In the genomic region with DNA sequence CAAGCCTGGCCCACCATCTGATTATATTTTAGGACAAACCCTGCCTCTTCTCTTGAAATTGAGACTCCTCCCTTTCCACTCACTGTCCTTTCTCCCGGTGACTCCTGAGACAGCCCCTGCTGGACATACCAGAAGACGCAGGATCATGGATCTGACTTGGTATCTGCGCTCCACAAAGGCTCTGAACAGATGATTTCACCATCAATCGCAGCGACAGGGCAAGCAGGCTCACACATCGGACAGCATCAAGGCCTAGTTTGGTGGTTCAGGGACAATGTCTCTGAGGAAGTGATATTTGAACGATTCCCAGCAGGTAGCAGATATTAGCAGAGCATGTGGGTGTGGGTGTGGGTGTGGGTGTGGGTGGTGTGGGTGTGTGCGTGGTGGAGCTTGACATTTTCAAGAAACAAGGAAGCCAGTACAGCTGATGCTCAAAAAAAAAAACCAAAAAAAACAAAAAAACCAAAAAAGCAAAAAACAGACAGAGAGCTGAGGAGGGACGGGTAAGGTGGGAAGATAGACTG, we compare ENCODE assay signal across 24 mouse cellular contexts. TPM values are rescaled to one million over a fixed set of nuclear protein-coding genes. Genes with fewer than 3 reads are reported as not detected.
DNase-seq lines count a peak whose midpoint lies in the region; ATAC-seq and TF ChIP-seq lines count a peak whose summit lies in the region.
"Had no signal": no experiment of that assay in that cellular context is flagged by ENCODE, and none has a peak within 500 bp of the region (broad histone marks: within the 10 kb centered on the region; RNA-seq: fewer than 3 reads in every experiment).

No protein-coding gene starts in this region.

- WGBS in hindbrain, postnatal 0 days = 77% methylated on average over 9 of the region's 9 CpGs
- WGBS in hindbrain, embryonic 16.5 days = 74% methylated on average over 9 of the region's 9 CpGs
- WGBS in midbrain, postnatal 0 days = 83% methylated on average over 9 of the region's 9 CpGs
- WGBS in midbrain, embryonic 10.5 days = 83% methylated on average over 9 of the region's 9 CpGs
- WGBS in heart, embryonic 12.5 days = 69% methylated on average over 9 of the region's 9 CpGs

- intact Hi-C loops in heart, postnatal 36 days (cut with DNase I) = no loop called here

- 0 out of 2 replicates have a peak, but pooled peaks have one; percentile 20 for TF ChIP-seq CTCF in hindbrain, postnatal 0 days (IDR thresholded peaks at IDR 0.05; ENCODE audit: low read depth)
- TF ChIP-seq CTCF in midbrain, postnatal 0 days (IDR thresholded peaks at IDR 0.05) = 0 out of 2 replicates have a peak, but pooled peaks have one; percentile 13
- peak; percentile 22 for TF ChIP-seq CTCF in Patski (IDR thresholded peaks at IDR 0.05)

- no peak overlapping the region for H3K27ac ChIP-seq in hindbrain, postnatal 0 days
- H3K27ac ChIP-seq in hindbrain, embryonic 16.5 days (ENCODE audit: low read depth, low read length) = no peak overlapping the region
- H3K27ac ChIP-seq in midbrain, postnatal 0 days (ENCODE audit: low read depth, low read length) = no peak overlapping the region
- H3K27ac ChIP-seq in midbrain, embryonic 10.5 days (replicated peaks) = no peak overlapping the region
- no peak overlapping the region for H3K27ac ChIP-seq in heart, embryonic 12.5 days (ENCODE audit: poor library complexity, severe bottlenecking)
- H3K27ac ChIP-seq: embryonic facial prominence, embryonic 13.5 days; forebrain, embryonic 15.5 days; heart, embryonic 10.5 days; hindbrain, embryonic 13.5 days; limb, embryonic 15.5 days; liver, embryonic 15.5 days; neural tube, embryonic 13.5 days; stomach, embryonic 15.5 days had no signal

- POLR2A ChIA-PET in Patski (lab: Charles Lee) = interaction anchor here (0.6 kb wide), 1 partner anchor 20 kb away, joined by 3 read pairs; no protein-coding TSS in a partner anchor

- CTCF ChIA-PET in Patski (lab: Charles Lee) = interaction anchor here (1.4 to 1.6 kb wide), 2 partner anchors 10 to 314 kb away, joined by 3 to 5 read pairs; no protein-coding TSS in a partner anchor

- H3K4me2 ChIP-seq in hindbrain, postnatal 0 days (ENCODE audit: low read depth, low read length) = no peak overlapping the region
- no peak overlapping the region for H3K4me2 ChIP-seq in hindbrain, embryonic 16.5 days (ENCODE audit: low read length)
- H3K4me2 ChIP-seq in midbrain, postnatal 0 days (ENCODE audit: low read depth, low read length, poor library complexity, severe bottlenecking) = no peak overlapping the region
- no peak overlapping the region for H3K4me2 ChIP-seq in heart, embryonic 12.5 days
- H3K4me2 ChIP-seq: embryonic facial prominence, embryonic 13.5 days; forebrain, embryonic 15.5 days; hindbrain, embryonic 13.5 days; limb, embryonic 15.5 days; liver, embryonic 15.5 days; midbrain, embryonic 11.5 days; neural tube, embryonic 13.5 days; stomach, embryonic 15.5 days had no signal

- in situ Hi-C loops in Patski (cut with MboI; ENCODE audit: low pct_unique_long_range_greater_than_20kb) = loop anchor here (10.0 kb wide), 2 partner anchors 306 to 656 kb away; no protein-coding TSS in a partner anchor

- H3K4me1 ChIP-seq in hindbrain, postnatal 0 days (ENCODE audit: insufficient read depth, low read length) = no peaks in the 10 kb centered on the region
- no peaks in the 10 kb centered on the region for H3K4me1 ChIP-seq in hindbrain, embryonic 16.5 days (ENCODE audit: control insufficient read depth, insufficient read depth, low read depth, low read length)
- H3K4me1 ChIP-seq in midbrain, postnatal 0 days (ENCODE audit: insufficient read depth, low read length) = no peaks in the 10 kb centered on the region
- H3K4me1 ChIP-seq in midbrain, embryonic 10.5 days = no peaks in the 10 kb centered on the region
- H3K4me1 ChIP-seq in heart, embryonic 12.5 days (replicated peaks) = no peaks in the 10 kb centered on the region
- H3K4me1 ChIP-seq: embryonic facial prominence, embryonic 13.5 days; forebrain, embryonic 15.5 days; heart, embryonic 10.5 days; hindbrain, embryonic 13.5 days; limb, embryonic 15.5 days; liver, embryonic 15.5 days; neural tube, embryonic 13.5 days; stomach, embryonic 15.5 days had no signal

- no peaks in the 10 kb centered on the region for H3K9me3 ChIP-seq in hindbrain, postnatal 0 days (ENCODE audit: low read length)
- H3K9me3 ChIP-seq in hindbrain, embryonic 16.5 days (ENCODE audit: control insufficient read depth, low read length) = no peaks in the 10 kb centered on the region
- H3K9me3 ChIP-seq in midbrain, postnatal 0 days (ENCODE audit: low read length) = no peaks in the 10 kb centered on the region
- H3K9me3 ChIP-seq in midbrain, embryonic 10.5 days (replicated peaks) = no peaks in the 10 kb centered on the region
- H3K9me3 ChIP-seq in heart, embryonic 12.5 days (replicated peaks) = peaks cover 6% of the 10 kb centered on the region; the same call in 1 of the 2 replicates
- H3K9me3 ChIP-seq: embryonic facial prominence, embryonic 13.5 days; forebrain, embryonic 15.5 days; heart, embryonic 10.5 days; hindbrain, embryonic 13.5 days; limb, embryonic 15.5 days; liver, embryonic 15.5 days; neural tube, embryonic 13.5 days; stomach, embryonic 15.5 days had no signal

- H3K27me3 ChIP-seq in hindbrain, postnatal 0 days (ENCODE audit: insufficient read depth, low read length) = no peaks in the 10 kb centered on the region
- no peaks in the 10 kb centered on the region for H3K27me3 ChIP-seq in hindbrain, embryonic 16.5 days (replicated peaks; ENCODE audit: control insufficient read depth, insufficient read depth, low read length)
- H3K27me3 ChIP-seq in midbrain, postnatal 0 days (ENCODE audit: insufficient read depth, low read length) = no peaks in the 10 kb centered on the region
- no peaks in the 10 kb centered on the region for H3K27me3 ChIP-seq in midbrain, embryonic 10.5 days (ENCODE audit: low read depth, poor library complexity, severe bottlenecking)
- H3K27me3 ChIP-seq in Patski = no peaks in the 10 kb centered on the region
- no peaks in the 10 kb centered on the region; the same call in 1 of the 2 replicates for H3K27me3 ChIP-seq in heart, embryonic 12.5 days (replicated peaks)
- H3K27me3 ChIP-seq: embryonic facial prominence, embryonic 13.5 days; forebrain, embryonic 15.5 days; hindbrain, embryonic 13.5 days; limb, embryonic 15.5 days; liver, embryonic 15.5 days; neural tube, embryonic 13.5 days; stomach, embryonic 15.5 days had no signal

- no peak for ATAC-seq in hindbrain, postnatal 0 days
- ATAC-seq in hindbrain, embryonic 16.5 days = no peak
- ATAC-seq in midbrain, postnatal 0 days (ENCODE audit: low FRiP score) = no peak
- no peak for ATAC-seq in Patski
- no peak for ATAC-seq in heart, embryonic 12.5 days (ENCODE audit: insufficient number of reproducible peaks, low FRiP score)
- ATAC-seq: forebrain, embryonic 15.5 days; intestine, embryonic 16.5 days had no signal

- no peak overlapping the region for H3K9ac ChIP-seq in hindbrain, postnatal 0 days (replicated peaks; ENCODE audit: low read length)
- no peak overlapping the region for H3K9ac ChIP-seq in hindbrain, embryonic 16.5 days (ENCODE audit: low read depth, low read length)
- no peak overlapping the region for H3K9ac ChIP-seq in midbrain, postnatal 0 days (replicated peaks; ENCODE audit: low read length, poor library complexity, severe bottlenecking)
- H3K9ac ChIP-seq in heart, embryonic 12.5 days = no peak overlapping the region
- H3K9ac ChIP-seq: embryonic facial prominence, embryonic 13.5 days; forebrain, embryonic 15.5 days; hindbrain, embryonic 13.5 days; limb, embryonic 15.5 days; liver, embryonic 15.5 days; neural tube, embryonic 13.5 days; stomach, embryonic 15.5 days had no signal

- no peaks in the 10 kb centered on the region for H3K36me3 ChIP-seq in hindbrain, postnatal 0 days (ENCODE audit: insufficient read depth, low read length)
- H3K36me3 ChIP-seq in hindbrain, embryonic 16.5 days (ENCODE audit: control insufficient read depth, insufficient read depth, low read length) = no peaks in the 10 kb centered on the region
- no peaks in the 10 kb centered on the region for H3K36me3 ChIP-seq in midbrain, postnatal 0 days (ENCODE audit: insufficient read depth, low read length)
- H3K36me3 ChIP-seq in midbrain, embryonic 10.5 days = no peaks in the 10 kb centered on the region
- no peaks in the 10 kb centered on the region for H3K36me3 ChIP-seq in heart, embryonic 12.5 days
- H3K36me3 ChIP-seq: embryonic facial prominence, embryonic 13.5 days; forebrain, embryonic 15.5 days; heart, embryonic 10.5 days; hindbrain, embryonic 13.5 days; limb, embryonic 15.5 days; liver, embryonic 15.5 days; neural tube, embryonic 13.5 days; stomach, embryonic 15.5 days had no signal

- no peak for DNase-seq in hindbrain, postnatal 0 days (ENCODE audit: low spot score)
- DNase-seq in midbrain, postnatal 0 days (ENCODE audit: low spot score) = no peak
- no peak for DNase-seq in midbrain, embryonic 10.5 days (ENCODE audit: low spot score)
- DNase-seq in Patski (ENCODE audit: low read depth, low spot score) = no peak
- DNase-seq in heart, postnatal 36 days = no peak
- DNase-seq: cerebellum, adult 2 months; gastrocnemius, postnatal 36 days; heart, postnatal 10 days; kidney, postnatal 10 days; right cerebral cortex, adult 18-20 months; thymus, adult 18-20 months; thymus, postnatal 4 days had no signal

- H3K4me3 ChIP-seq in hindbrain, postnatal 0 days (ENCODE audit: low read length) = no peak overlapping the region
- no peak overlapping the region for H3K4me3 ChIP-seq in hindbrain, embryonic 16.5 days (ENCODE audit: low read length)
- no peak overlapping the region for H3K4me3 ChIP-seq in midbrain, postnatal 0 days (ENCODE audit: low read depth, low read length)
- H3K4me3 ChIP-seq in midbrain, embryonic 10.5 days = no peak overlapping the region
- H3K4me3 ChIP-seq in heart, embryonic 12.5 days = no peak overlapping the region
- H3K4me3 ChIP-seq: embryonic facial prominence, embryonic 13.5 days; forebrain, embryonic 15.5 days; heart, embryonic 10.5 days; hindbrain, embryonic 13.5 days; limb, embryonic 15.5 days; liver, embryonic 15.5 days; neural tube, embryonic 13.5 days; stomach, embryonic 15.5 days had no signal

RNA-seq across cellular contexts. Expression of gene Arl8b, which starts 51.7 kb away (rescaled TPM):
- 59.6 and 71.8 TPM in 2 replicates for total RNA-seq in hindbrain, postnatal 0 days (2014; rRNA removed)
- 102 and 104 TPM in 2 replicates for polyA plus RNA-seq in hindbrain, postnatal 0 days (2015; fragmentation: Nextera tagmentation; extraction: Ambion mirVana)
- 108 and 113 TPM in 2 replicates for polyA plus RNA-seq in hindbrain, embryonic 16.5 days (2015; fragmentation: Nextera tagmentation; extraction: Ambion mirVana)
- total RNA-seq in midbrain, postnatal 0 days (2014; rRNA removed) = 73.1 and 73.9 TPM in 2 replicates
- polyA plus RNA-seq in midbrain, postnatal 0 days (2015; fragmentation: Nextera tagmentation; extraction: Ambion mirVana) = 89.6 and 105 TPM in 2 replicates
- 67.4 and 69.2 TPM in 2 replicates for polyA plus RNA-seq in midbrain, embryonic 10.5 days (2016; fragmentation: Nextera tagmentation; extraction: Ambion mirVana)
- 89.6 TPM for polyA plus RNA-seq in Patski (2021)
- polyA plus RNA-seq in heart, embryonic 12.5 days (2016; fragmentation: Nextera tagmentation; extraction: Ambion mirVana) = 71.6 and 72.6 TPM in 2 replicates
- total RNA-seq in heart, postnatal 36 days (2021) = 10 to 100 TPM; 92.3 to 95.7 TPM
